Mouse (Mus musculus): Measurements from ENCODE around the gene Pitpnm2. TPM values are rescaled to one million over a fixed set of nuclear protein-coding genes. Genes with fewer than 3 reads are reported as not detected.

The Pitpnm2 gene
- polyA plus RNA-seq (2012; rRNA removed), result 58.6 and 61.3 TPM in 2 replicates

DNA sequence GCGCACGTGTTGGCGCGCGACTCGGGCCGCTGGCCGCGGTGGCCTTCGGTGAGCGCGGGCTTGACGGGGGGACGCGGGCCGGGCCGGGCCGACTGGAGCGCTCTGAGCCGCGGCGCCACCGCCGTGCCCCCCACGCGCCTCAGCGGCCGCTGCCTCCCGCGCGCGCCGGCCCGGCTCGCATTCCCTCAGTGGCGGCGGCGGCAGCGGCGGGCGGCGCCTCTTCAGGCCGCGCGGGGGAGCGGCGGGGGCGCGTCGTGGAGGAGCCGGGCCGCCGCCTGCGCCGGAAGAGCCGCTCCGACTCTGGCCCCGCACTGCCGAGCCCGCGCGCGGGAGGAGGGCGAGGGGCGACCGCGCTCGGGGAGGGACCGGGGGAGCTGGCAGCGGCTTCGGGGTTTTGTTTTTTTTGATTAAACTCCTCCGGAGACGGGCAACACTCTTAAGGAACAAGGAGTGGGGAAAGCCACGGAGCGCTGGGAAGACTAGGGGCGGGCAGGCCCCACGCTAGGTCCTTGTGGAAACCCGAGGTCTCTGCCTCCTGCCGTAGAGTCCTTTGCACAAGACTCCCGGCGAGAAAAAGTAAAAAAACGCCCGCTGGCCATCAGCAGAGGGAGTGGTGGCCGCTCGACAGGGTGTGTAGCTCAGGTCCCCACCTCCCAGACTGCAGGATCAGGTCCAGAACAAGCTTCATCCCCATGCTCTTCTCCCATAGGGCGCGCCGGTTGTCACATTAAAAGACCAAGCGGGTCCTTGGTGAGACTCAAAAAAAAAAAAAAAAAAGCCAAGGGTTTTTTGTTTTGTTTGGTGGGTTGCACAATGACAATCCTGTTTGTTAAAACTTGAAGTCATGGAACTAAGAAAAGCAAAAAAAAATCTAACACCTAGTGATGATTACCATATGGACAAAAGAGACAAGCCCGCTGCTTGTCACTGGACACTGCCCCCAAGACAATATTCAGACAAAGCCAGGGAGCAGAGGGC is at the start of gene Pitpnm2:
Pitpnm2 (minus strand) TSS at position 147 of the 978 bp plus-strand sequence.

DNA sequence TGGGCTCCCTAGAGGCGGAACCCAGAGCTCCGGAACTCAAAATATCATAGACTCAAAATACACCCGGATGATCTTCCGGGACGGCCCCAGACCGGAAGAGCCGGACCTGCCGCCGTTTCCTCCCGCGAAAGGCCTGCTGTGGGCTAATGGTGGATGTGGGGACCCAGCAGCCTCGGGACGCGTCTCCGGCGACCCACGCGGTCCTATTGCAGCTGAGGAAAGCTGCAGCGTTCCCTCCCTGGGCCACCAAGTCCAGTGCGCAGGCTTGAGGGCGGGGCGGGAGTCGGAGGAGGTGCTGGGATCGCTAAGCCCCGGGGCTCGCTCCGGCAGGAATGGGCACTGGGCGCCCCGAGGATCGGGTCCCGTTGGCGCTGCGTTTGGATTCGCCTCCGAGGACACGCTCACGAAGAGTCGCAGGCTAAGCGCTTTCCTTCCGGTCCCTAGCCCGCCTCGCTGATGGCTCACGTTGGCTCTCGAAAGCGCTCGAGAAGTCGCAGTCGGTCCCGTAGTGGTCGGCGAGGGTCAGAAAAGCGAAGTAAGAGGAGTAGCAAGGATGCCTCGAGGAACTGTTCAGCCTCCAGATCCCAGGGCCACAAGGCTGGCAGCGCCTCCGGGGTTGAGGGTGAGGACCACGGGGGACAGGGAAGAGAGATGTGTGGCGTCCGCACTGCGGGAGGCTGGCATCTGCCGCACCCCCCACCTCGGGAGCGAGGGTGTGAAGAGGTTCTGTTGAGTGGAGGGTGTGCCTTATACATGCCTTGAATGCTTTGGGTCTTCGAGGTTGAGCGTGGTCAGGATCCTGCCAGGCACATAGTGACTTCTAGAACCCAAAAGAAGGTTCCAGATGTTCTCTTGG is 133.3 kb downstream of the Pitpnm2 start, which contains the start of gene Arl6ip4:
Arl6ip4 (plus strand) TSS at position 100 of the 856 bp plus-strand sequence.

DNA sequence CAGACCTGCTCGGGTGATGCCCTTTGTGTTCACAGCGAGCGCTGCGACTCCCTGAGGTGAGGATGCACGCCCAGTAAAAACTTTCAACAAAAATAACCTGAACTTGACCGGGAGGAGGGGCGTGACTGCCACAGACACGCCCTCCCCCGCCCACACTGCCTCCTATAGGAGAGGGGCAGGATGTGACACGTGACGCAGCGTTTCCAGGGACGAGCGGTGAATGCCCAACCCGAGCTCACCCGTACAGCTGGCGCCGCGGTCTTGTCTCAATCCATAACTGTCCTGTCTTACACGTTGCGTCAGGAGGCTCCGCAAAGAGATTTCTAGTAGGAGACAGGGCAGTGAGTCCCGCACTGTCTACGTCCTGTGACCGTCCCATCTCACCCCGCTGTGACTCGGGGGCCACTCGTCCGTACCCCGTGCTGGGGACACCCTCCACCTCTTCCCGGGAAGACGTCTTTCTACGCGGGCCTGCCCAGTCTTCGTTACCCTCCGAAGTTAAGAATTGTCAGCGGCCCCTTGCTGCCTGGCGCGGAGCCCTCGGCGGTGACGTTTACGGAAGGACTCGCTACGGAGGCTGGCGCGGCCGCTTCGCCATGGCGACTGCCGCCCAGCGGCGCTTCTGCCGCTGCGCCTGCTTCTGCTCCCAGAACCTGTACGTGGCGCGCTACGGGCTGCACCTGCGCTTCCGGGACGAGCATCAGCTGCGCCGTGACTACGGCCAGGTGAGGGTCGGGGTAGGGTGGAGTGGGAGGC is 137.6 kb downstream of the Pitpnm2 start, which contains the start of gene Ogfod2:
Ogfod2 (plus strand) TSS at position 556 of the 756 bp plus-strand sequence.

DNA sequence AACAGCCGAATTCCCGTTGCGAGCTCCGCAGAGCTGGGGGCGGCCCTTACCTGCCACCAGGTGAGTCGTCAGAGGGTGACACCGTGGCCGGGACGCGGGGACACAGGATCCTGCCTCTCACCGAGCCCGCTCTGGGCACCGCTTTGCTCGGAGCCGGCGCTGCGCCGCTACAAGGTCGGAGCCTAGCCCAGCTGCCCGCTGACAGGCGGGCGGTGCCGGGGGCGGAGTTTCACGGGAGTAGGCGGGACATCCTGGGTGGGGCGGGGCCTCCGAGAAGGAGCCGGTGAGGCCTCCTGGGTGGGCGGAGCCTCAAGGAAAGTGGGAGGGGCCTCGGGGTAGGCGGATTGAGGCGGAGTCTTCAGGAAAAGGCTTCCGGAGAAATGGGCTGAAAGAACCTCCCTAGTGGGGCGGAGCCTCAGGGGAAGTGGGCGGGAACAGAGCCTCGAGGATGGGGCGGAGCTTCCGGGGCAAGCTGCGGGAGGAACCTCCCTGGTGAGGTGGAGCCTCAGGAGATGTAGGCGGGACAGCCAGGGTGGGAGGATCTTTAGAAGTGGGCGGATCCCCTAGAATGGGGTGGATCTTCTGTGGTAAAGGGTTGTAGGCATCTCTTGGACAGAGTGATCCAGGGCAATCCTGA is 153.8 kb downstream of the Pitpnm2 start, which contains the start of gene Abcb9:
Abcb9 (minus strand) TSS at position 203 of the 637 bp plus-strand sequence.

Other genes with a start within 250 kb of the Pitpnm2 start
- 61.2 and 62.9 TPM in 2 replicates for gene Vps37b, start 217.5 kb downstream of the Pitpnm2 start, polyA plus RNA-seq (2012; rRNA removed)
- 11.4 and 11.5 TPM in 2 replicates for gene Abcb9, start 154.0 kb downstream of the Pitpnm2 start, polyA plus RNA-seq (2012; rRNA removed)
- gene Ogfod2, start 137.5 kb downstream of the Pitpnm2 start, polyA plus RNA-seq (2012; rRNA removed), result 45.7 and 48.0 TPM in 2 replicates
- gene Arl6ip4, start 133.7 kb downstream of the Pitpnm2 start, polyA plus RNA-seq (2012; rRNA removed), result 70.6 and 72.6 TPM in 2 replicates
- 14.6 and 16.4 TPM in 2 replicates for gene Mphosph9, start 78.2 kb upstream of the Pitpnm2 start, polyA plus RNA-seq (2012; rRNA removed)
- 10.4 and 12.1 TPM in 2 replicates for gene 2810006K23Rik, start 78.3 kb upstream of the Pitpnm2 start, polyA plus RNA-seq (2012; rRNA removed)
- 219 TPM in 2 replicates for gene Cdk2ap1, start 113.3 kb upstream of the Pitpnm2 start, polyA plus RNA-seq (2012; rRNA removed)
- gene Sbno1, start 176.2 kb upstream of the Pitpnm2 start, polyA plus RNA-seq (2012; rRNA removed), result 38.8 and 39.9 TPM in 2 replicates
- 51.8 and 54.4 TPM in 2 replicates for gene Kmt5a, start 190.2 kb upstream of the Pitpnm2 start, polyA plus RNA-seq (2012; rRNA removed)
- 32.9 and 35.5 TPM in 2 replicates for gene Rilpl2, start 228.6 kb upstream of the Pitpnm2 start, polyA plus RNA-seq (2012; rRNA removed)
- gene Snrnp35, start 233.4 kb upstream of the Pitpnm2 start, polyA plus RNA-seq (2012; rRNA removed), result 12.1 and 12.8 TPM in 2 replicates

Data from central nervous system, embryonic 18 days (tissue).